Mouse (Mus musculus) left cerebral cortex, adult 2 months (tissue): ENCODE measurements around the gene Cep164. TPM values are rescaled to one million over a fixed set of nuclear protein-coding genes. Genes with fewer than 3 reads are reported as not detected.

ENCODE experiments used
- DNase-seq, 2 experiments: peaks; one replicate each; pipeline ENCODE4 v3.0.0; 2021 to 2022; ENCODE audit warnings: low spot score in 2 of 2, mixed read lengths in 1 of 2; ENCODE audit errors: extremely low spot score in 1 of 2
- H3K27ac ChIP-seq: fragments of 200-600 bp; 2 replicates; pipeline ENCODE4 v1.8.1; 2022
- H3K4me3 ChIP-seq: fragments of 200-600 bp; 2 replicates; pipeline ENCODE4 v1.8.1; 2022
- CTCF ChIP-seq: fragments of 200-600 bp; IDR thresholded peaks from 2 replicates; pipeline ENCODE4 v1.8.1; 2022; ENCODE audit warnings: antibody characterized with exemption, mild to moderate bottlenecking, moderate library complexity
- intact Hi-C: fragments of 180-260 bp; cut with DNase I; formaldehyde crosslinking; loops from one replicate; pipeline ENCODE4 v1.15.1; 2025
- total RNA-seq, 2 experiments: library from RNA; stranded (reverse); gene quantifications; 2 replicates each; pipeline ENCODE4 v1.2.3; 2021

Gene Cep164
- total RNA-seq, 2 experiments from 2014 or later = 13.7 to 16.5 TPM

DNA sequence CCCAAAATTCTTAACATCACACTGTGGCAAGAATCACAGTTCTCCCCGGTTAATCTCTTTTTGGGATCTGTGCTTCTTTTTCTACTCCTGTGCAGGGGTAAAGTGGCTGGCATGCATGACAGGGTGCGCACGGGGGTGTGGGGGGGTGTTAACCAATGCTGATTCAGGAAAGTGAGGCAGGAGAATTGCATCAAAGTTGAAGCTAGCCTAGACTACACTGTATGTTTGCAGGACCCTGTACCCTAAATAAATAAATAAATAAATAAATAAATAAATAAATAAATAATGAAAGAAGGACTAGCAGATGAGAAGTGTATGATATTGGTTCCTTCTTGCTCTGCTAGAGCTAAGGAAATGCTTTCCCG is 9.6 kb upstream of the Cep164 start:
- Histone ChIP-seq H3K27ac (peak overlapping the region; percentile 72; the same call in 1 of the 2 replicates), H3K4me3 (peak overlapping the region; percentile 94)
- TF ChIP-seq CTCF = no peak
- DNase-seq = no peak
- intact Hi-C loops = loop anchor here (1.0 kb wide), 1 partner anchor 68 kb away; the partner anchor contains the start of genes Pcsk7 and Rnf214

DNA sequence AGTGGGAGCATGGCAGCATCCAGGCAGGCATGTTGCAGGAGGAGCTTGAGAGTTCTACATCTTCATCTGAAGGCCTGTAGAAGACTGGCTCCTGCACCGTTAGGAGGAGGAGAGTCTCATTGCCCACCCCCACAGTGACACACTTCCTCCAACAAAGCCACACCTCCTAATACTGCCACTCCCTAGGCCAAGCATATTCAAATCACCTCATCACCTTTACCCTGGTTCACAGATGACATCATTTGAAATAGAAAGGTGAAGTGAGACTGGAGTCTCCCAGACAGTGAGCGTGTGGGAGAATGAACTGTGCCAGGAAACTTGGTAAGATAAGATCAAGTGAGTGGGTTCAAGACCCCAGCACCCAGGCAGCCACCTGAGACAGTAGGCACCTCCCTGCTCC is 5.0 kb upstream of the Cep164 start:
- TF ChIP-seq CTCF = no peak
- intact Hi-C loops = no loop called here
- H3K4me3 ChIP-seq = no peak overlapping the region
- no peak for DNase-seq
- no peak overlapping the region for H3K27ac ChIP-seq

DNA sequence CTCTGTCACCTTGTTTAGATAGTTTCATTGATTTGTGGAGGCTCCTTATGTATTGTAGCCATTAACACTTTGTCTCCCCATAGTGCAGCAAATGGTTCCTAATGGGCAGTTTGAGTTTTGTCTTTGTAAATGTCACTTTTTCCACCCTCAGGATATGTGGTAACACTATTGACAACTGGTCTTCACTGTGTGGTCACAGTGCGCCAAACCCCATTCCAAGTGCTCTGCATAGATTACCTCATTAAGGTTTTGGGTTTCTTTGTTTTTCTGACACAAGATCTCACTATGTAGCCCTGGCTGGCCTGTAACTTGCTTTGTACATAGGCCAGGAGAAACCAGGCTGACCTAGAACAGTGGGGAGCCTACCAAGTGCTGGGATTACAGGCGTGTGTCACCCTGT is 4.4 kb upstream of the Cep164 start:
- intact Hi-C loops = no loop called here
- TF ChIP-seq CTCF = no peak

DNA sequence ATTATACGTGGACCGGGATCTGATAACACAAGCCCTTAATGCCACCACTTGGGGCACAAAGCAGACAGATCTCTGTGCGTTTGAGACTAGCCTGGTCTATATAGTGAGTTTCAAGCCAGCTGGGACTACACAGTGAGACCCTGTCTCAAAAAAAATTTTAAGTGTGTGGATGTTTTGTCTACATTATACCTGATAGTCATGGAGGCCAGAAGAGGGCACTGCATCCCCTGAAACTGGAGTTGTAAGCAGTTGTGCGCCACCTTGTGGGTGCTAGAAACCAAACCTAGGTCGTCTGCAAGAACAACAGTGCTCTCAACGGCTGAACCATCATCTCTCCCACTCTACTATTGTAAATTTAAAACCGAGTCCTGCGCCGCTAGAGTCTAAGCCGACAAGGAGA is 616 bp upstream of the Cep164 start:
- intact Hi-C loops = loop anchor here (2.0 kb wide), 1 partner anchor 416 kb away; no protein-coding TSS in a partner anchor
- H3K27ac ChIP-seq = no peak overlapping the region

More for the DNA sequence above, 4.4 kb upstream of the Cep164 start:
- DNase-seq = no peak
- H3K4me3 ChIP-seq = no peak overlapping the region
- H3K27ac ChIP-seq = no peak overlapping the region

DNA sequence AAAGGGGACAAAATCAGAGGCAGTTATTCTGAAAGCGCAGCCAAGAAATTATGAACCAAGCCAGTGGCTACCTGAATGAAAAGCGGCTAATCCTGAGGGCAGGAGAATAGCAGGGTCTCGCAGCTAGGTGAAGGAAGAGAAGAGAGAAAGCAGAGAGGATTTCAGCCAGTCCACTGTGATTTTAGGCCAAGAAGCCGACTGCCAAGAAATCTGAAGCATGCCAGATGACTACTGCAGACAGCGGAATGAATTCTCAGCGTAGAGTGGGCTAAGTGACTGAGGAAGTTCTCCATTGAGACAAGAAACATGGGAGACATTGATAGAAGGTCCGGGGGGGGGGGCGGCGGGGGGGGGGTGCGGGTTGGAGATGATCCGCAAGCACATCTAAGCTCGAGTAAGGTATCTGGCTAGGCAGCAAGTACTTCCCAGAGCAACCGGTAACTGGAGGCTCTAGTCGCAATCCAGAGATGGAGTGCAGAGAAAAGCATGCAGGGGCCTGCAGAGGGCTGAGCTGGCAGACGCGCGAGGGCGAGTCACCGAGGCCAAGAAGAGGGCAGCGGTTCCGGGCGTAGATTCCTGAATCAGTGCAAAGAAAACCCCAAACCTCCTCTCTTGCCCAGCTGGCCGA is 714 bp downstream of the Cep164 start:
- peak overlapping the region; percentile 58 for H3K27ac ChIP-seq
- TF ChIP-seq CTCF = no peak
- no peak for DNase-seq
- peak overlapping the region; percentile 93 for H3K4me3 ChIP-seq
- intact Hi-C loops = loop anchor here (1.0 to 2.0 kb wide), 2 partner anchors 79 to 415 kb away; partner anchors contain the start of genes Pcsk7 and Rnf214

More for the DNA sequence above, 616 bp upstream of the Cep164 start:
- peak in 1 of 2 experiments; percentile 70 for DNase-seq
- H3K4me3 ChIP-seq = peak overlapping the region; percentile 93
- peak; percentile 79 for TF ChIP-seq CTCF

DNA sequence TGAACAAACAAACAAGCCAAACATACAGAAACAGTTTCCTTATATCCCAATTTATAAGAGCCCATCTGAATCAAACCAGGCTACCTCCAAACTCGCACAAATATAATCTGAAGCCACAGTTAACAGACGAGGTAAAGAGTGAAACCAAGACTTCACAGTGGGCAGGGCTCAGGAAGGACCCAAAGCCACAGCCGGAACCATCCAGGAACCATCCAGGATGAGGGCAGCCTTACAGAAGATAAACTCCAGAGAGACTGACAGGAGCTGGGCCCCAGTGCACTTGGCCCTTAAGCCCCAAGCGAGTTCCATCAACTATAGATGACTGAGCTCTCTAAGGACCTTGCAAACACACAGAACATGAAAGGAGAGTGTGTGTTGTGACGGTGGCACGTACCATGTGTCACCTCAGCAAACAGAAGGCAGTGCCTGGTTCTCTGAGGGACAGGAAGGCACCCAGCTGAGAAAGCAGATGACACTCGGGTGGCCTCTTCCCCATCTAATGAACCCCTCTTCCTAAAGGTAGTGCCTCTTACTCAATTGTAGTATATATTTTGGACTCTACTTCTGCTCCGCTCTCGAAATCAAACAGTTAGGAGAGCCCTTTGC is 10.0 kb downstream of the Cep164 start:
- no peak overlapping the region for H3K27ac ChIP-seq
- intact Hi-C loops = no loop called here

DNA sequence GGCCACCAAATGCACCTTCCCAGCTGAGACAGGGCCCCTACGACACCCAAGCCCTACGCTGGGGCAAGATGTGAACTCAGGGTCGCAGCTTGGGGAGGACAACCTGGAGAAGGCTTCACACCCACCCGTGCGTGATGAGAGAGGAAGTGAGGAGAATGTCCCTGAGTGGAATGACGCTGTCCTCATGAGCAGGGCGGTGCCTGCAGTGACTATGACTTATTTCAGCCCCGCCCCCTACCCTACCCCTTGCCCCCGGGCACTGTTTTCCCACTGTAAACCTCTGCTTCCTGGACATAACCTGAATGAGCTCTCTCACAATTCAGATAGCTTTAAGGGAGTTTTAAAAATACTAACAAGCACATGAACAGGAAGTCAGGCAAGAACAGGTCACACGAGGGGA is 13.0 kb downstream of the Cep164 start:
- DNase-seq = no peak
- H3K4me3 ChIP-seq = no peak overlapping the region
- no peak for TF ChIP-seq CTCF
- H3K27ac ChIP-seq = no peak overlapping the region
- intact Hi-C loops = no loop called here

More for the DNA sequence above, 10.0 kb downstream of the Cep164 start:
- TF ChIP-seq CTCF = no peak
- H3K4me3 ChIP-seq = no peak overlapping the region
- no peak for DNase-seq

DNA sequence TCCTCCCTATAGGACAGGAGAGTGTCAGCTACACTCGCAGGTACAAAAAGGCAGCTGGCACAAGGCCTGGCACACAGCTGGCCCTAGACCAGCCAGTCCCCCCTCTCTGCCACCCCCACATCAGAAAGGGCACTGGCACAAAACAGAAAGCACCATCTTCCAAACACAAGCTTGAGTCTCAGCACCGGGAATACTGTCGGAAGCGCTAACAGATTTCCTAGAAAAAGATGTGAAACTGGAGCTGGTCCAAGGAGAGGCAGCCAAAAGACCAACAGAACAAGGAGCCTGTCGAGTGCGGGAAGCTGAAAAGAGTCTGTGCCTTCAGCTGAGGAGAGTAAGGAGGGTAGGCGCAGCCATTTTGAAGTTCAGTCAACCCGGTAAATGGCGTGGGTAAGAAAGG is 13.4 kb downstream of the Cep164 start:
- intact Hi-C loops = no loop called here
- H3K4me3 ChIP-seq = no peak overlapping the region
- no peak overlapping the region for H3K27ac ChIP-seq
- no peak for DNase-seq
- no peak for TF ChIP-seq CTCF

DNA sequence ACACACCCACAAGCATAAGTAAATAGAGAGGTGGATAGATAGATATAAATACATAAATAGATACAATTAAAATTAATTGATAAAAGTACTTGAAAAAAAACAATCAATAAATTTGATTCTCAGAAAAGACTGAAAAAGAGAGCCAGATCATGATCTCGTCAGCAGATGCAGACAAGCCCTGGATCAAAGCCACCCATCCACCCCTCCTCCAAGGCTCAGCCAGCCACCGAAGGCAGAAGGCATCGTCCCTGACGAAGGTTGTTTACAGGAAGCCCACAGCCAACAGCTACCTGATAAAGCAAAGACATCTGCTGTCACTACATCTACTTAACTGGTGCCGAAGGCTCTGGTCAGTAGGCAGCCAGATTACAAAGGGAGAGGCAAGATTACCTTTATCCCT is 16.5 kb downstream of the Cep164 start:
- H3K4me3 ChIP-seq = no peak overlapping the region
- no peak overlapping the region for H3K27ac ChIP-seq
- intact Hi-C loops = no loop called here
- no peak for TF ChIP-seq CTCF
- DNase-seq = no peak

DNA sequence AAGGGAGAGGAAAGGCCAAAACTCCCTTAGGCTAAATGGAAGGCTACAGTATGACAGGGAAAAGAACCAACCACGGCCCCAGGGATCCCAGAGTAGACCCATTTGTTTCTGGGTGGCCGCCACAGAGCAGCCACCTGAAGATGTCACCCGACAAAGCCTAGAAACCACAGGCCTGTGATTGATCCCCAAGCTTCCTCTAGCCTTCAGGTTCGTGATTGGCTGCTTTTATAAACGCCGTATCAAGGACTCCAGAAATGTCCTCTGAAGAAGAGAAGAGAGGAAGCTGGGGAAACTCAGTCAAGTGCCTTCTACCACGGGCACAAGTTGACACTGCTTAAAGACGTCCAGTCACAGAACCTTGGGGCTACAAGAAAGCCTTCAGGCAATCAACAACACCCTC is 20.7 kb downstream of the Cep164 start:
- Histone ChIP-seq H3K27ac (no peak overlapping the region), H3K4me3 (no peak overlapping the region)
- intact Hi-C loops = no loop called here
- no peak for TF ChIP-seq CTCF
- no peak for DNase-seq

DNA sequence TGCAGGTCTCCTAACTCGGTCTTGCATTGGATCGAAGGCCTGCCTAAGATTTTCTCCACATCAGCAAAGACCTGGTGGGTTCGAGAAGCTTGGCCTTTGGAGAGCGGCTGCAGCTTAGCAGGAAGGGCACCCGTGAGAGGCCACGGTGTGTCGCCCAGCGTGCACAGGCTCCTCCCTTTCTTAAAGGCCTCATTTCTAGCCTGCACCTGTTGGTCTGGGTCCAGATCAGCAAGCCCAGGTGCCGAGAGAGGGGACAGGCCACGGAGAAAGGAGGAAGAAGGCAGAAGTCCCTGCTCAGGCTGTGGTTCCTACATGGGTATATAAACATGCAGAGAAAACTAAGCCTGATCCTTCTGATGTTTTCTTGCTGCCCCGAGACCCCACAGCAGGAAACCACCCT is 21.2 kb downstream of the Cep164 start:
- intact Hi-C loops = no loop called here
- Histone ChIP-seq H3K4me3 (no peak overlapping the region), H3K27ac (no peak overlapping the region)
- DNase-seq = no peak
- no peak for TF ChIP-seq CTCF

DNA sequence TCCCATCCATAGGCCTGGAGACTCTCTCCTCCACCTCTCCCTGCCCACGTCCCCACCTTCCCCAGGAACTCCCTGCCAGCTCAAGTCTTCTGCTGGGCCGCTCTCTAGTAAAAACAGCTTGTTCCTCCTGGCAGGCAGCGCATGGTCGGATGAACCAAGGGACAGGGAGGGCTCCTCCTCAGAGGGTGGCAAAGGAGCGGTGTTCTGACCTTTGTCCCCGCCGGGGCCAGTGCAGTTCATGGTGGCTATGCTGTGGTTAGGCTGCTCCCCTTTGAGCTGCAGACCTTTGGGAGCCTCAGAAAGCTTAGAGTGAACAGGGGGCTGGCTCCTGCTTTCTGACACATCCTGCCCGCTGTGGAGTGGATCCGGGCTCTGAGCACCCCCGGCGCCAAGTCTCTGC is 21.6 kb downstream of the Cep164 start:
- Histone ChIP-seq H3K4me3 (no peak overlapping the region), H3K27ac (no peak overlapping the region)
- intact Hi-C loops = no loop called here
- no peak for DNase-seq
- no peak for TF ChIP-seq CTCF
